Mouse (Mus musculus) WW6 (cell line): ENCODE measurements around the gene Abcf1.
A peak's percentile ranks its signal among the peaks of the same experiment; 100 is the strongest.
"Not testable (repeated sequence)": the region's sequence is repeated elsewhere in the genome, so short reads cannot be mapped to it uniquely, and the experiment has no call there.

Experiments
- DNase-seq: peaks from one replicate; pipeline ENCODE4 v3.0.0-alpha.2; 2013; ENCODE audit warnings: low read depth, low spot score

The Abcf1 gene

GRCm38 (mm10) chr17:35969418-35970389, at the start of gene Abcf1:
Abcf1 (minus strand) TSS chr17:35969761.
- DNase-seq = peak; percentile 90

GRCm38 (mm10) chr17:36018979-36019378, 49.4 kb upstream of the Abcf1 start:
- DNase-seq = no peak

GRCm38 (mm10) chr17:36017046-36017445, 47.5 kb upstream of the Abcf1 start:
- no peak for DNase-seq

- no peak for DNase-seq
Measured at GRCm38 (mm10) chr17:36014977-36015376, 45.4 kb upstream of the Abcf1 start.

- not testable (repeated sequence) for DNase-seq
Measured at GRCm38 (mm10) chr17:36004409-36004808, 34.8 kb upstream of the Abcf1 start.

- DNase-seq = no peak
Measured at GRCm38 (mm10) chr17:36003331-36003730, 33.8 kb upstream of the Abcf1 start.

- DNase-seq = no peak
Measured at GRCm38 (mm10) chr17:36001966-36002365, 32.4 kb upstream of the Abcf1 start.

- DNase-seq = no peak
Measured at GRCm38 (mm10) chr17:36001121-36001897, 31.7 kb upstream of the Abcf1 start.

- no peak for DNase-seq
Measured at GRCm38 (mm10) chr17:36000349-36000748, 30.8 kb upstream of the Abcf1 start.

- no peak for DNase-seq
Measured at GRCm38 (mm10) chr17:35999356-35999755, 29.8 kb upstream of the Abcf1 start.

GRCm38 (mm10) chr17:35998545-35999305, 29.2 kb upstream of the Abcf1 start:
- no peak for DNase-seq

- DNase-seq = no peak
Measured at GRCm38 (mm10) chr17:35997713-35998510, 28.4 kb upstream of the Abcf1 start.

GRCm38 (mm10) chr17:35996949-35997348, 27.4 kb upstream of the Abcf1 start:
- peak; percentile 89 for DNase-seq

GRCm38 (mm10) chr17:35994879-35995240, 25.3 kb upstream of the Abcf1 start:
- DNase-seq = no peak

GRCm38 (mm10) chr17:35994175-35994878, 24.8 kb upstream of the Abcf1 start:
- no peak for DNase-seq

- DNase-seq = peak; percentile 59
Measured at GRCm38 (mm10) chr17:35993675-35994074, 24.1 kb upstream of the Abcf1 start.

- no peak for DNase-seq
Measured at GRCm38 (mm10) chr17:35991781-35992180, 22.2 kb upstream of the Abcf1 start.

GRCm38 (mm10) chr17:35981776-35982175, 12.2 kb upstream of the Abcf1 start:
- no peak for DNase-seq

GRCm38 (mm10) chr17:35980363-35980754, 10.8 kb upstream of the Abcf1 start:
- no peak for DNase-seq
